Mouse (Mus musculus) frontal cortex, postnatal 36 days (tissue): ENCODE measurements at regions not wholly inside any gene's neighbourhood (a gene's known extent, or its start where the extent isn't known, plus 50 kb on each side); places are given as distances from the start of the nearest gene placed in this dataset.
A peak's percentile ranks its signal among the peaks of the same experiment; 100 is the strongest.
"Not testable (repeated sequence)": the region's sequence is repeated elsewhere in the genome, so short reads cannot be mapped to it uniquely, and the experiment has no call there.

Experiments used
- DNase-seq, 2 experiments: peaks; one replicate each; pipeline ENCODE4 v3.0.0; 2022; ENCODE audit warnings: low spot score in 2 of 2

DNA sequence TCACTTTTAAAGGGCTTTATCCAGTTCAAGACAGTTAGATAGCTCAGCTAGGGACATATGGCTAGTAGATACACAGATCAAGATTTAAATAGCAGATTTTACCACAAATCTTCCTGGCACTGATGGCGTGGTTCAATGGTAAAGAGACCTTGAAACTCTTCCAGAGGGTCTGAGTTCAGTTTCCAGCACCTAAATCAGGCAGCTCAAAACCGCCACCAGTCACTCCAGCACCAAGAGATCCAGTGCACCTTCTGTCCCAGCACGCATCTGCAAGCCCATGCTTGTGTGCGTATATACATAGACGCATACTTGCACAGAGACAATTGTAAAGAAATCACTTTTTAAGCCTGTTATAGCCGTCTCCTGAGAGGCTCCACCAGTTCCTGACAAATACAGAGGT is 454.0 kb upstream of the Jmjd1c start:
- no peak for DNase-seq

DNA sequence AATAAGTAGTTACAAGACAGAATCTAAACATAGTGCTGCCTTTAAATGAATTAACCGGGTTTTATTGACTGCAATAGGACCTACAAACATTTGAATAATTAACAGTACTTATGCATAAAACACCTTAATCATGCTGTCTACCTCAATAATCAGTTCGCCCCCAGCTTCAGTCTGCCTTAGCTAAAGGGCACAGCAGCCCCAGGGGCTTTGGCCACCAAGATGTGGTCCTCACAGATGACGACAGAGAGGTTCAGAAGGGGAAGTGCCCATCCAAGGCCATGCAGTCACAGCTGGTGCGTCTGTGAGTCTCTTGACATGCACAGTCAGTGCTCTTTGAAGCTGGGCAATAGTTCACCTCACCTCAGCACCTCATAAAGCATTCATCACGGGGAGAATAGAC is 452.8 kb upstream of the Jmjd1c start:
- no peak for DNase-seq

DNA sequence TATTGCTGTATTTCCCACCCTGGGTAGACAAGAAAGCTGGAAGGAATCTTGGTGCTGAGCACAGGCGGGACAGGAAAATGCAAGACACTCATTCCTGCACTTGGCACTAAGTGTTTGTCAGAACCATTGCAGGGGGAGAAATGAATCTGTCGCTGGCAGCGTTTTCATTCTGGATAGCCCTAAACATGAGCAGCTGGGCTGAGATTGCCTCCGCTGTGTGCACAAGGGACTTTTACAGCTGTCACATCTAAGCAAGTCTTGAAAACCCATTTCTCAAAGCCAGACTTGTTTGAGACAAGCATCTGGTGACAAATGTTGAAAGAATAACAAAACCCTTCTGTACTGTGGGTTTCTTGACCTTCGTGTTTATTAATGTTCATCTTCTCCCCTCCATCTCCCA is 438.4 kb upstream of the Jmjd1c start:
- peak in 1 of 2 experiments; percentile 8 for DNase-seq

DNA sequence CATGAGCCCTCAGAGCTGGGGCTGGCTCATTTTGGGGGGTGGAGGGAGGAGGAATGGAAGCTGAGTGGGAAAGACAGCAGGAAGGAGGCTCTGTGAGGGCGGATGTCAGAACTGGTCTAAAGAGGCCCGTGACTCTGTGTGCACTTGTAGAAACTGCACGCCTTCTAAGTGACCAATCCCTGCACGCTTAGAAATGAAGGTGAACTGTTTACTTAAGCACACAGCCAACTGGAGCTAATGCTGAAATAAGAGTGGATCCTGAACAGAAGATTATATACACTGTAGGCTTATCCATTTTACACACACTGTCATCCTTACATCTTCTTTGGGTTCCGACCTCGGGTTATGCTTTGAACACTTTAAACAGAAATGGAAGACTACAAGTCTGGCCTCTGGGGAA is 412.8 kb upstream of the Jmjd1c start:
- no peak for DNase-seq

DNA sequence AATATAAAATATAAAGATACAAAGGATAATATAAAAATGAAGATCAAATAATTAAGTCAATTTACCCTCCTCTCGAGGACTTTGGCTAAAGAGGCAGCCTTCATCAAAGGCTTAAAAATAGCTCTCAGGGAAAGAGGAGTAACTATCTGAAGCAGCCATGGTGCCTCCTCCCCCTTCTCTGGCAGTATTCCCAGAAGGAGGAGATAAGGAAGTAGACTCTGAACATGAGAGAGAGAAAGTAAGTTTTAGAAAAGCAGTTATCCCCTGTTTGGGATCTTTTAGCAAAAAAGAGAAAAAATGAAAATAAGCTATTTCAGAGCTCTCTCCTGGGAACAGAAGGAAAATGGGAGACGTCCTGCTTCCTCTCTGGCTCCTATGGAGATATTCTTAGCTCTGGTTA is 406.7 kb upstream of the Jmjd1c start:
- not testable (repeated sequence) for DNase-seq

DNA sequence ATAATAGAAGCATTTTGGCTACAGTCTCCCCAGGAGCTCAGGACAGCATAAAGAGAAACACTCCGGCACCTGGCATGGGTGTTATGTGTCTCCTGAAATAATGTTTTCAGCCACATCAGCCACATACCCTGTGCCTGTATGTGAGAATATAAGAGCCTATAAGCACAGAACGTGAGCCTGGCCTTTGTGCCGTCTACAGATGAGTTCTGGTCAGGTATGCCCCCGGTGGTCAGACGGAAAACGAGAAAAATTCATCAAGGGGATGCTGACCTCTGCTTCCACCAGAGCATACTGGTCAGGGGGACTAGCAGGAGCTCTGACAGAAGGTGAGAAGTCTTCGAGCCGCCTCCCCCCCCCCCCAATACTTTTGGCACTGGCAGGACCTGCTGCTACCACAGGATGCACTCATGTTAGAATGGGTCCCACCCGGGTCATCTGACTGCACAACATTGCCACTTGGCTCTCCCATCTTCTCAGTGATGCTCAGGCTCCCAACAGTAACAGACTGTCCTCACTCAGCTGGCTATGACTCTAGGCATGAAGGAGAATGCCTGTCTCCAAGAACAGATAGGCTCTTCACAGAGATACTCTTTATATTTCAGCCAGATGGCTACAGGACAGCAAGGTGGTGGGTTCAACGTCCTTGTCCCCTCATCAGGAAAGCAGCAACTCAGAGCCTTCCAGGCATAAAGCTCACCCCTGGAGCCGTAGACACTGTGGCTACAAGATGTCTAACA is 401.2 kb upstream of the Jmjd1c start:
- no peak for DNase-seq

DNA sequence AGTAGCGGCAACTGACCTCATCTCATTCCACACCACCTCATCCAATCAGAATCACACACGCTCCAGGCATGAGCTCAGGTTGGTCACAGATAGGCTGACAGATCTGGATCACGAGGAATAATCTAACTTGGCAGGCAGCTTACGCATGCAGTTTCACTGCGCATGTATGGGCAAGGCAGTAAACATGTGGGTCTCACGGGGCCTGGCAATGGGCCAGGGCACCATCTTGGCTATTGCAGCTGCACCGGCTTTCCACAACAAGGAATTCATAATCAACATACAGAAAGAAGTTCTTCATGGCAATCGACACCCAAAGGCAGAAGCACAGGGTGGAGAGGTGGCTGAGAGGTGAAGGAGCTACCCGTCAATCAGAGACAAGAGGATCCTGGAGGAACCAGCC is 381.0 kb upstream of the Jmjd1c start:
- not testable (repeated sequence) for DNase-seq

DNA sequence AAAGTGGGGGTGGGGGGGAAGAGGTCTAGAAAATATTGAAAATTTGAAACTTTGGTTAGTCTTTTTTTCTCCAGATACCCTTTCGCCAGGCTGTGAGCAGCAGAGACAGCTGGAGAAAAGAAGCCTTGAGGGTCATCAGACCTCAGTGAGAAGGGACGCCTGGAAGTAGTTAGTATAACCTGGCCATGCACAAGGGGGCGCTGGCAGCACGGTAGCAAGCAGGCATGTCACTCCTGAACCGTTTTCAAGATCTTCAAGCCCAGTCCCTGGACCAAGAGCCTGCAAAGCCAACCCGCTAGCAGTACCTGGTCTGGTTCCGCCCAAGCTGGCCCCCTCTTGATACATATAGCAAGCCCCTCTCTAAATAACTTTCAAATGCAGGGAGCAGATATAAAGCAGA is 378.0 kb upstream of the Jmjd1c start:
- DNase-seq: no peak

DNA sequence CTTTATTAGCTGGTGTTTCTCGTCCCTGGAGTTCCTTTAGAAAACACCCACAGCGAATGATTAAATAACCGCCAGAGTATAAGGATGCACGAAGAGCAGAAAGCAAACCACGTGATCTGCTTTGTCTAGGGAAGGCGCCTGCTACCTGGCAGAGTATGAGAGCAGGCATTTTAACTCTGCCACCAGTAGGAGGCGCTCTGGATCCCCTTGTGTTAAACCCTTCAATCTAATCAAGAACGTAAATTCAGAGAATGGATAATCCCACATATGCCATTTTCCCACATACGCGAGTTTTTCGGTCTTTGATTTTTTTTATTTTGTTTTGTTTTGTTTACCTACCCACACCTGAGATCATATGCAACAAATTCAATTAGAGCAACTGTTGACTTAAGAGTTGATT is 376.1 kb upstream of the Jmjd1c start:
- DNase-seq: no peak

DNA sequence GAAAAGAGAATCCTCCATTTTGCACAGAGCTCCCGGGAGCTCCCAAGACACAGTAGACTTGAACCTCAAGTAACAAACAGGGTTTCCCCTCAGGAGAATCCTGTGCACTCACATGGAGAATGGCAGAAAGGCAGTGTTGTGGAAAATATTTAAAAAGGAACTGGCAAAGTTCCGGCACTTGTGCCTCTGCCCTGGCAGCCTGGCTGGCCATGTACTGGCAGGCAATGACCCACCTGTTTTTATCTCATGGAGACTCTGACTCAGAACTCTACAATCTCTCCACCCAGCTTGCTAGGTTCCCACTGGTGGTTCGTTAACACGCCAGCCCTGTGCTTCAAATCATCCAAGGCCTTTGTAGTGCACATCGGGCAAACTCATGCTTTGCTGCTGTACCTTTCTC is 362.3 kb upstream of the Jmjd1c start:
- no peak for DNase-seq

DNA sequence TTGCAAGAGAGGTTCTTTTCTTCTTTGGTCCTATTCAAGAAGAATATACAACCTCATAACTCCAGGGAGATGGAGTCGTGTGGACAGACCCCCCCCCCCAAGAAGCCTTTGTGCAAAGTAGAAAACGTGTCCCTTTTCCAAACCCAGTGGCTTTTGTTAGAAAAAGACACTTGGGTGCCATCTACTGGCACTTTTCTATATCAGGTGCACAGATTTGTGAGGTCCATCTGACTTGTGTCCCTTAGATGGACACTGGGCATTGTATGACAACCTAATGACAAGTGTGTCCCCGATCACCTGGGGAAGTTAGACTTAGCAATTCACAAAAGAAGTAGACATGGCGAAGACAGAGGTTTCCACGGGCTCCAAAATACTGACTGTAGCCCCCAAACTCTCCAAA is 361.1 kb upstream of the Jmjd1c start:
- DNase-seq: peak in 1 of 2 experiments; percentile 35

DNA sequence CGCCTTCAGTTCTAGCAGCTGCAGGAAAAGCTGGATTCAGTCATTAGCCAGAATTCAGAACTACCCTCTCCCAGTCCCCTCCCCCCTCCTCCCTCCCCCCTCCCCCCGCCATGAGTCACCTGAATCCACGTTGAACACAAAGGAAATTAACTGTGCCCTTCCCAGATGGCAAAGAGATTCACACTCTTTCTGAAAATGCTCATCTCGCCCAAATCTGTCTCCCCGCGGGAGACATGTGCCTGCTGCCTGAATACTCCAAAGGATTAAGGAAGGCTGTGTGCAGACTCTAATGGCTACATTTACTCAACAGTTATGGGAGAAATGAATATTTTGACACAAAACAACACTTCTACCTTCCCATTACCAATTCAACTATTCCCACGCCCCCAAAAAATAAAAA is 356.9 kb upstream of the Jmjd1c start:
- DNase-seq: no peak

DNA sequence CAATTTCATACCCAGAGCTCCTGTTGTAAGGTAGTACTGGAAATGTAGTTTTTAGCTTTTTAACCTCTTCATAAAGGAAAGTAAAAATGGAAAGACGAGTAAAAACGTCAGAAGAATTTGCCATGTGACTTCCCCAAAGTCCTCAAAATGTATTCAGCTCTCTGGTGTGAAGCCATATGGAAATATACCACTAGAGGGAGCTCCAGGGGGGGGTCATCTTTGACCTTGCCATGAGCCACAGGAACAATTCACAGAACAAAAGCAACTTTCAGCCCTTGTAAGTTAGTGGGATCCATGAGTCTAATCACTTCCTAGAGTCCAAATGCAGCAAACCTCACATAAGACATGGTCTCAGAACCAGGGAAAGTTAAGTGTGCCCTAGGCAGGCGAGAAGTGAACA is 354.1 kb upstream of the Jmjd1c start:
- peak in 1 of 2 experiments; percentile 11 for DNase-seq

DNA sequence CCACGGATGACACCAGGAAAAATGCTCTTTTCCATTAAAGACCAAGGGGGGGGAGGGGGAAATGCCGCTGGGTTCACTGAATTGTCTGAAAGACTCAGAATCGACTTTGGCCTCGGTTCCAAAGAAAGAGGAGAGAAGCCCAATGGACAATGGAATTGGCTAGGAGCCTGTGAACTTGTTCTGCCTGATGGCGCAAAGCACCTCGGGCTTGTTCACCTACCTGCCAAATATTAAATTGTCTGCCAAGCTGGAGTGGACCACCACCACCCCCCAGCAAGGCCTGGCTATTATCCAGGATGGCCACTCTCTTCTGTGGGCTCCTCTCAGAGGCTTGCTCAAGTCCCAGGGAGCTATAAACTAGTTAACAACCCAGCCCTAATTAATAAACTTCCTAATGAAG is 352.7 kb upstream of the Jmjd1c start:
- DNase-seq: no peak

DNA sequence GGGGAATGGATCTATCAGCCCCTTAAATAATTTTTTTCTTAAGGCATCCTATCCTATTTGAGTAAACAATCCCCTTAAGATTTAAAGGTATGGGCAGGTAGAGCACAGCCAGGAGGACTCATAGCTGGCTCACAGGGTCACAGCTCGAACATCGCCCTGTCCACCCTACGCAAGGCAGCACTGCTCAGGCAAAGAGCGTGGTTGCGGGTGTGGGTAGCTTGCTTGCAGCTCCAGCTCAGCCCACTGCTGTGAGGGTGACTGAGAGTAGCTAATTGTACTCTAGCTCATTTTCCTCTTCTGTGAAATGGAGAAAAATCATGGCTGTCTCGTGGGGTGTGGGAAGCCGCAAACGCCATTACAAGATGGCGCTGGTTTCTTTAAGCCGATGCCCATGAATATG is 350.1 kb upstream of the Jmjd1c start:
- no peak for DNase-seq

DNA sequence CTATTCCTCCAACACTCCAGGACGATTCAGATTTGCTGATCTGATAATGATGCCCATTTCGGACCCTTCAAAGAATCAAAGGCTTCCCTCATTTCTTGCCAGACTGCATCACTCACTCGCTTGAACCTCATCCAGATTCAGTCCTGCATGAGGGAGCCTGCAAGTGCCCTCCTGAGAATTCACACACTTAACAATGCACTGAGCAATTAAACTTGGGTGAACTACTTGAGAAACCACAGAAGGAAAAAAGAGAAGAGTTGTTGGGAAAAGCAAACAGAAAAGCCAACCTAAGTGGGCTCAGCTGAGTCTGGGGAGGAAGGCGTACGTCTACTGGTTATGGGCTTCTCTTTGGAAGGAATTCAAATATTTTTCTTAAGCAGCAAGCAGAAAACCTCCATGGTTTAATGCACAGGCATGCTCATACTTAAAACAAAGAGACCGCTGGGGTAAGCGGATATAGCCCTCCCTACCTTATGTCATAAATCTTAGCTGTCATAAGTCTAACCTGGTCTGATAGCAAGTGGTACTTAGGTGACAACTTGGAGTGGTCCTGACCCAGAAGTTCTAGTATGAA is 343.6 kb upstream of the Jmjd1c start:
- DNase-seq: no peak

DNA sequence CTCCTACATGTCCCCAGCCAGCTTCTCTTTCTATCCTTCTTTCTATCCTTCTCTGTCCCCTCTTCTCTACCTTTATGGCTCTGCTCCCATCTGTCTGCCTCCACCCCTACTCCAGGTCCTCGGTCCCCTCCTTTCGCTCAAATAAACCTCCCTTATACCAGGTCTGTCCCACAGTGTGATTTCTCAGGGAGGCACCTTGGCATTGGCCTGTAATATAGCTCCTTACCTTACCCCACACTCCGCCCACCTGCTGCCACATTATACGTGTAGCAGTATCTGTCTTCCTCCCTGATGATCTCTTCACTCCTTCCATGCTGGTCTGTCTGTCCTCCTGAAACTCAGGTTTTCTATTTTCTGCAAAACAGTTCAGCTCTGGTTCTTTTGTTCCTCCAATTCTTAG is 339.1 kb upstream of the Jmjd1c start:
- DNase-seq: no peak

DNA sequence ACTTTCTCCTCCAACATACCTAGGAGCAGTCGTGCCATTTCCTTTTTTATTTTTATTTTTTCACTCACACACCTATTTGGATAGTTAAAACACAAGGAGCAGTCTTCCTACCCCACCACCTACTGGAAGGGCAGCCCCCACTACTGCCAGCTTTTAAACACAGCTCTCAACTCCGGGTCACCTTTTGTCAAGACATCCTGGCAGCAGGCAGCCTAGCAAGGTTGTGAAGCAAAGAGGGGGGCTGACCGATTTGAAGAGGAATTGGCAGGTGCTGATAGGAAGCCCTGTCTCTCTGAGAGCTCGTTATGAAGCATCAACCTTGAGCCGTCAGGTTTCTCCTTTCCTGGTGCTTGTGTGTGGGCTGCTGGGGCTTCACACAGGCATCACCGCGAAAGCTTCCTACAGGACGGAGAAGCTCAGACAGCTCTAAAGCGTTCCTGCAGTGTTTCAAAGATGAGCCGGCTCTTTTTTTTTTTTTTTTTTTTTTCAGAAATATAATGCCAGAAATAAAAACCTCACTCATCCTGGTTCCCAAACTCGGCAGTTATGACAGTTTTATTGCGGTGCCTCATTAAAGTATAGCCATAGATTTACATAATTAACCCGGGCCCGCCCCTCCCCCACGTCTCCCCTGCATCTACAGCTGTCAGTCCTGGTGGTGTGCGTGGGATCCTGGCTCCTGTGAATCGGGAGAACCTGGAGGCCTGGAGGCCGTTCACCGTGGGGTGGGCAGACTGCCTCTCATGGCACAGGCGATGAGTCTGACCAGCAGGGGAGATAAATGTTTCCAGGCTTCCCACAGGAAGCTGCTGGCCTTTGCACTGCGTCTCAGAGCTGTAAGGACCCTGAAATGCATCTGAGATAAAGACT is 325.5 kb upstream of the Jmjd1c start:
- DNase-seq: peak; percentile 21 to 43

DNA sequence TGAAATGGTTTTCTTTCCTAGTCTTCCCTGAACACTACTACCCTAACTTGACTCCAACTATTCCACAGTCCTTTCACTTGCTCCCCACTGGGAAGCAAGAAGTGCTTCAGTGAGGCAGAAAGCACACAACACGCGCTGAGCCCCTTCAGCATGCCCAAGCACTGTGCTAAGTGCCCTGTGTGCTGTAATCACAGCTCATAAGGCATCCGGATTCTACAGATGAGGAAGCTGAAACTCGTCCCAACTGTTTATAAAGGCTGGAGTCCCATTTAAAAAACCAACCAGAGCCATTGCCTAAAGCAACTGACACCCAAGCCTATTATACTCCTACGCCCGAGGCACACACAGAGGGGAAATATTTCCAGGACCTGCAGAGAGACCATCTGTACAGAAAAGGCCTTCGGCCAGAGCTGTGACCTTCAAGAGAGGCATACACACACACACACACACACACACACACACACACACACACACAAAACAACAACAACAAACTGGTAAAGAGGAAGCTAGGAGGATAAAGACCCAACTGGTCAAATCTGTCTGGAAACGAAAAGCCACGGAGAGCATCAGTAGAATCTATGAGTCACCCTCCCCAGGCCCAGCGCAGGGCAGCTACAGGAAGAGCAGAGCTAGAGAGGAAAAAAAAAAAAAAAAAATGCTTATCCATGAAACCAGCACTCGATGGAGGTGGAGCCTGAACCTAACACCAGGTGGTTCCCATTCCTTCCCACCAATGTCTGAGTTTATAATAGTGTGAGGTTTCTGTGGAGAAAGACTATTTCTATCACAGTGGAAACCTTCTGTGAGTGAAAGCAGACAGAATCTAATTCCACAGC is 315.4 kb upstream of the Jmjd1c start:
- DNase-seq: no peak

DNA sequence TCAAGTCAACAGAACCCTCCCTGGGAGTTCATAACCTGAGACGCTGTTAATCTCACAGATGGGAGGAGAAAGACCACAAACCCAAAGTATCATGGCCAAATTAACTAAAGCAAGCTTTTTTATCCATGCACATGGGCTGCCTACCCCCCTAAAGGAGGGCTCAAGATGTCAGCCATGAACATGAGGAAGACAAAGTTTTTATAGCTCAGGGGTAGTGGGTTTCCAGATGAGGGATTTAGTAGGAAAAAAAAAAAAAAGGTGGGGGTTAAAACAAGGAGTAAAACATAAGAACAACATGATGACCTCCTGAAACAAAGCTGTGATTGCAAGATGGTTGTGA is 314.8 kb upstream of the Jmjd1c start:
- DNase-seq: no peak

DNA sequence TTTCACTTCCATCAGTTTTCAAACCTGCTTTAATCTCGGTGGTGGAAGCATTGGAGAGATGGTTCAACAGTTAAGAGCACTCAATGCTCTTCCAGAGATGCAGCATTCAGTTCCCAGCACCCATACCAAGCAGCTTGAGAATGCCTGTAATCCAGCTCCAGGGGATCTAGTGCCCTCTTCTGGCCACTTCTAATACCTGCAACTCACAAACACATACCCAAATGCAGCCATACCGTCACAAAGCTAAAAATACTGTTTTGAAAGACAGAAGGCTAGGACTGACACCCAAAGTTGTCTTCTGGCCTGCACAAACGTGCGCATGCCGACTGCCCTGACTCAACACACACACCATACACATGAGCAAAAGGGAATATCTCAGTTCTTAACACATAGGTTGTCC is 313.9 kb upstream of the Jmjd1c start:
- DNase-seq: no peak

DNA sequence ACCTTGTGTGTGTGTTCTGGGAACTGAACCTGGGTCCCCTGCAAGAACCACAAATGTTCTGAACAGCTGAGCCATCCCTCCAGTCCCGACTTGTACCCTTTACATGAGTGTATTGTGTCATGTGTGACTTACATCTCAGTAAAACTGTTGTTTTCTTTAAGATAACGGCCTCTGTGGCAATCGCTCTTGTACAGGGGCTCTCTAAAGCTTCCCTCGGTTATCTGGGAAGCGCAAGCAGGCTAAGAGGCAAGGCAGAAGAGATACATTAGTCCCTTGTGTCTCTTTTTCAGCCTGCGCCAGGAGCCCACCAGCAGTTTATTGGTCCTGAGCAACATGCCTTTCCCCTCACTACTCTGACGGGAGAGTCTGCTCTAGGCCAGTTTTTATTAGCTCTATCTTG is 308.1 kb upstream of the Jmjd1c start:
- DNase-seq: no peak
